Mouse (Mus musculus) midbrain, embryonic 14.5 days (tissue): ENCODE measurements around the gene 1700022I11Rik. TPM values are rescaled to one million over a fixed set of nuclear protein-coding genes. Genes with fewer than 3 reads are reported as not detected.
A peak's percentile ranks its signal among the peaks of the same experiment; 100 is the strongest.

Source experiments
- ATAC-seq: fragments of 200-750 bp; cut with Nextera tagmentation; 2 replicates; pipeline ENCODE4 v1.8.0; 2017; ENCODE audit warnings: moderate number of reproducible peaks, moderate library complexity; ENCODE audit not compliant: low FRiP score, low TSS enrichment
- DNase-seq: peaks from one replicate; pipeline ENCODE4 v3.0.0-alpha.2; 2015
- H3K27ac ChIP-seq: fragments of 300-500 bp; sonication (generic); replicated peaks from 2 replicates; pipeline ENCODE4 v1.5.1; 2014; ENCODE audit warnings: mild to moderate bottlenecking, low read depth, low read length, moderate library complexity
- H3K27me3 ChIP-seq: fragments of 300-500 bp; sonication (generic); 2 replicates; pipeline ENCODE4 v1.6.1; 2014; ENCODE audit warnings: low read length, control low read depth, mixed read lengths; ENCODE audit not compliant: control insufficient read depth, insufficient read depth
- H3K36me3 ChIP-seq: fragments of 300-500 bp; sonication (generic); 2 replicates; pipeline ENCODE4 v1.6.1; 2014; ENCODE audit warnings: low read length, control low read depth; ENCODE audit not compliant: control insufficient read depth, insufficient read depth
- H3K4me1 ChIP-seq: fragments of 300-500 bp; sonication (generic); 2 replicates; pipeline ENCODE4 v1.6.1; 2014; ENCODE audit warnings: mild to moderate bottlenecking, antibody characterized with exemption, low read length, control low read depth; ENCODE audit not compliant: control insufficient read depth, insufficient read depth
- H3K4me2 ChIP-seq: fragments of 300-500 bp; sonication (generic); 2 replicates; pipeline ENCODE4 v1.6.1; 2014; ENCODE audit warnings: mild to moderate bottlenecking, low read length, moderate library complexity
- H3K4me3 ChIP-seq: fragments of 300-500 bp; sonication (generic); replicated peaks from 2 replicates; pipeline ENCODE4 v1.5.1; 2014; ENCODE audit warnings: low read depth, low read length
- H3K9ac ChIP-seq: fragments of 300-500 bp; sonication (generic); replicated peaks from 2 replicates; pipeline ENCODE4 v1.6.1; 2014; ENCODE audit warnings: mild to moderate bottlenecking, low read length, moderate library complexity
- H3K9me3 ChIP-seq: fragments of 300-500 bp; sonication (generic); 2 replicates; pipeline ENCODE4 v1.6.1; 2016; ENCODE audit warnings: low read length, control low read depth, mixed read lengths; ENCODE audit not compliant: control insufficient read depth
- WGBS: fragments of 180-500 bp; shearing (Covaris S2); extraction: QIAGEN DNeasy Blood & Tissue Kit; methylation state at CpG from one replicate; pipeline ENCODE4 v1.1.7; 2014; 5-methylcytosine and 5-hydroxymethylcytosine counted together
- polyA plus RNA-seq: library from polyadenylated mRNA; unstranded; fragments of >200 nt; fragmentation: Nextera tagmentation; extraction: Ambion mirVana; gene quantifications from 2 replicates; pipeline ENCODE4 v1.2.1, GENCODE M21; 2014

The 1700022I11Rik gene
- polyA plus RNA-seq, 1 experiment from 2014 or later = 0.80 TPM

GRCm38 (mm10) chr4:42932229-42932969 lies 37.0 kb upstream of the 1700022I11Rik start:
- H3K4me3 ChIP-seq = no peak overlapping the region
- no peaks in the 10 kb centered on the region for H3K27me3 ChIP-seq
- no peak overlapping the region for H3K9ac ChIP-seq
- no peaks in the 10 kb centered on the region for H3K9me3 ChIP-seq
- DNase-seq = no peak
- H3K36me3 ChIP-seq = 0 out of 2 replicates have a peak, but pooled peaks cover 2% of the 10 kb centered on the region
- peaks cover 4% of the 10 kb centered on the region; the same call in 1 of the 2 replicates for H3K4me1 ChIP-seq
- no peak for ATAC-seq
- WGBS = 68% methylated on average over 8 of the region's 8 CpGs
- no peak overlapping the region for H3K27ac ChIP-seq
- no peak overlapping the region for H3K4me2 ChIP-seq

- DNase-seq (peak; percentile 71), ATAC-seq (no peak)
- H3K4me3 ChIP-seq = no peak overlapping the region
- H3K4me2 ChIP-seq = peak overlapping the region; percentile 35
- H3K4me1 ChIP-seq = peaks cover 4% of the 10 kb centered on the region; the same call in 1 of the 2 replicates
- 10% methylated on average over 22 of the region's 22 CpGs for WGBS
- no peak overlapping the region for H3K27ac ChIP-seq
- H3K9me3 ChIP-seq = no peaks in the 10 kb centered on the region
- H3K36me3 ChIP-seq = peaks cover 8% of the 10 kb centered on the region; the same call in 1 of the 2 replicates
- H3K9ac ChIP-seq = no peak overlapping the region
- no peaks in the 10 kb centered on the region for H3K27me3 ChIP-seq
Measured at GRCm38 (mm10) chr4:42933630-42934029, 35.8 kb upstream of the 1700022I11Rik start.

GRCm38 (mm10) chr4:42941396-42941795 lies 28.0 kb upstream of the 1700022I11Rik start:
- Histone ChIP-seq H3K4me3 (no peak overlapping the region), H3K4me1 (peaks cover 4% of the 10 kb centered on the region), H3K27ac (no peak overlapping the region), H3K36me3 (peaks cover 17% of the 10 kb centered on the region), H3K9me3 (no peaks in the 10 kb centered on the region), H3K4me2 (no peak overlapping the region), H3K9ac (no peak overlapping the region), H3K27me3 (no peaks in the 10 kb centered on the region)
- WGBS = 61% methylated on average over 7 of the region's 7 CpGs
- ATAC-seq (no peak), DNase-seq (no peak)

GRCm38 (mm10) chr4:42943341-42943740 lies 26.1 kb upstream of the 1700022I11Rik start:
- H3K27ac ChIP-seq = no peak overlapping the region; the same call in 1 of the 2 replicates
- no peak overlapping the region for H3K4me2 ChIP-seq
- H3K36me3 ChIP-seq = peaks cover 12% of the 10 kb centered on the region
- no peak for ATAC-seq
- 66% methylated on average over 5 of the region's 5 CpGs for WGBS
- H3K9ac ChIP-seq = no peak overlapping the region
- H3K4me3 ChIP-seq = no peak overlapping the region
- peaks cover 24% of the 10 kb centered on the region for H3K4me1 ChIP-seq
- H3K9me3 ChIP-seq = no peaks in the 10 kb centered on the region
- peak; percentile 51 for DNase-seq
- H3K27me3 ChIP-seq = no peaks in the 10 kb centered on the region

DNA sequence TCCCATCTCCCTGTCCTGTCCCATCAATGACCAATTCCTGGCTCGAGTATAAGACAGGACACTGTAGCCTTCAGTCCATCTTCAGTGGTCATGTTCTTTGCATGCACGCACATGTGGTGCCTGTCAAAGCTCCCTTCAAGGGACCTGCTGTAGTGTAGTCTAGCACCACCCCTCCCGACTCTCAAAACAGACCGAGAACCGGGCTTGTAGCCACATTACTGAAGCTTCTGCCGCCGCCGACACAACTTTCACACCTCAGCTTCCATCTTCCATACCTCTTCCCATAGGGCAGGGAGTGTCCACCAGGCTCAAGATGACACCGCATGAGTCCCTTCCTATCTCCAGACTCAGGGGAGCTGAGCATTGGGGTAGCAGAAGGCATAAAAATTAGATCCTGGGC lies 25.2 kb upstream of the 1700022I11Rik start:
- no peak for ATAC-seq
- 88% methylated on average over 9 of the region's 9 CpGs for WGBS

DNA sequence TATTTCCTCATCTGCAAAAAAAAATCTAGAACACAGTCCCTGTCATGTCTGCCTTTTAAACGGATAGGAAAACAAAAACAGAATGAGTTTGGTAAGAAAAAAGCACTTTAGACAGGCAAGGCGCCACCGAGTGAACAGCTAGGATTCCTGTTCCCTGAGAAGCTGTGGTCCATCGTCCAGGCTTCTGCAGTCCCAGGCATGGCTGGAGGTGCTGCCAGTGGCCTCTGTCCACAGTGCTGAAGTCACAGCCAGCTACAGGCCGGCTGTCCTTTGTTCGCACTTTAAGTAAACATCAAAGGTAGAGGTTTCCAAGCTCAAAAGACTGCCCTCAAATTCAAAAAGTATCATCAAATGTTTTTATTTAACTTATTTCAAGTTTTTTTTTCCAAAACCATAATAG lies 24.4 kb upstream of the 1700022I11Rik start:
- no peaks in the 10 kb centered on the region for H3K27me3 ChIP-seq
- no peak overlapping the region for H3K9ac ChIP-seq
- DNase-seq (no peak), ATAC-seq (no peak)
- H3K4me2 ChIP-seq = no peak overlapping the region
- H3K36me3 ChIP-seq = 0 out of 2 replicates have a peak, but pooled peaks cover 5% of the 10 kb centered on the region
- H3K9me3 ChIP-seq = no peaks in the 10 kb centered on the region
- H3K27ac ChIP-seq = no peak overlapping the region
- WGBS = 23% methylated on average over 6 of the region's 6 CpGs
- H3K4me1 ChIP-seq = peaks cover 34% of the 10 kb centered on the region
- H3K4me3 ChIP-seq = no peak overlapping the region

More for the DNA sequence above, 25.2 kb upstream of the 1700022I11Rik start:
- no peak for DNase-seq
- H3K9me3 ChIP-seq = no peaks in the 10 kb centered on the region
- no peak overlapping the region for H3K9ac ChIP-seq
- peaks cover 32% of the 10 kb centered on the region for H3K4me1 ChIP-seq
- H3K4me2 ChIP-seq = no peak overlapping the region
- H3K36me3 ChIP-seq = peaks cover 10% of the 10 kb centered on the region; the same call in 1 of the 2 replicates
- no peak overlapping the region for H3K4me3 ChIP-seq
- no peaks in the 10 kb centered on the region for H3K27me3 ChIP-seq
- H3K27ac ChIP-seq = no peak overlapping the region

DNA sequence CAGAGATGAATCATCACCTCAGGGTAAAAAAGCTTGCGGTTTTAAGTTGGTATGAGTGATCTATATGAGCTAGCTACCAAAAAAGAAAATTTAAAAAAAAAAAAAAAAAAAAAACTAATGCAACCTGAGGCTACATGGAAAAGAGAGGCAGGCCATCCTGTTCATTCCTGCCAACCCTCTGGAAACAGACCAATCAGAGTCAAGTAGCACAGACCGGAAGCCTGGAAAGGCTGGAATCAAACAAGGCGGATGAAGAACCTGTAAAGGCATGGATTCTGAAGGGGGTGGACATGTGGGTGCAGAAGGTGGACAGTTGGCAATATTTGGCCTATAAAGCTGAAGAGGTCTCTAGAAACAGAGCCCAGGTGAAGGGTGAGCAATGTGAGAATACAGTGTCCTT lies 24.0 kb upstream of the 1700022I11Rik start:
- no peak overlapping the region for H3K4me2 ChIP-seq
- H3K4me1 ChIP-seq = peaks cover 34% of the 10 kb centered on the region
- ATAC-seq = no peak

GRCm38 (mm10) chr4:42945952-42946351 lies 23.5 kb upstream of the 1700022I11Rik start:
- Histone ChIP-seq H3K9me3 (no peaks in the 10 kb centered on the region), H3K27ac (peak overlapping the region; percentile 96), H3K36me3 (0 out of 2 replicates have a peak, but pooled peaks cover 5% of the 10 kb centered on the region), H3K4me3 (no peak overlapping the region), H3K9ac (peak overlapping the region; percentile 27; the same call in 1 of the 2 replicates), H3K4me2 (peak overlapping the region; percentile 43), H3K4me1 (peaks cover 36% of the 10 kb centered on the region), H3K27me3 (no peaks in the 10 kb centered on the region)
- no peak for ATAC-seq
- DNase-seq = peak; percentile 91
- 7% methylated on average over 5 of the region's 5 CpGs for whole genome bisulfite sequencing

More for the DNA sequence above, 24.0 kb upstream of the 1700022I11Rik start:
- DNase-seq = no peak
- no peak overlapping the region for H3K9ac ChIP-seq
- no peaks in the 10 kb centered on the region for H3K9me3 ChIP-seq
- no peak overlapping the region for H3K27ac ChIP-seq
- H3K27me3 ChIP-seq = no peaks in the 10 kb centered on the region
- H3K4me3 ChIP-seq = no peak overlapping the region
- 0 out of 2 replicates have a peak, but pooled peaks cover 5% of the 10 kb centered on the region for H3K36me3 ChIP-seq
- WGBS = 89% methylated on average over 3 of the region's 3 CpGs
